Mouse (Mus musculus) erythroblast, embryonic 14.5 days (primary cell): ENCODE results near the gene Esr1.

Source experiments
- GATA1 ChIP-seq: IDR thresholded peaks from 2 replicates; pipeline ENCODE4 v1.6.1; 2012; ENCODE audit warnings: low read length, inconsistent platforms, mixed read lengths
- TAL1 ChIP-seq: IDR thresholded peaks from 3 replicates; pipeline ENCODE4 v1.6.1; 2012; ENCODE audit warnings: low read length, inconsistent platforms, mixed read lengths

- TF ChIP-seq GATA1 (no peak), TAL1 (no peak)
Measured at GRCm38 (mm10) chr10:4777996-4778395, 166.6 kb downstream of the Esr1 start.
